Mouse (Mus musculus) forebrain, embryonic 10.5 days (tissue): ENCODE results near the gene Tcirg1. TPM values are rescaled to one million over a fixed set of nuclear protein-coding genes. Genes with fewer than 3 reads are reported as not detected.
A peak's percentile ranks its signal among the peaks of the same experiment; 100 is the strongest.

Experiments used
- DNase-seq: peaks from one replicate; pipeline ENCODE4 v3.0.0-alpha.2; 2017; ENCODE audit warnings: low spot score; ENCODE audit errors: extremely low spot score
- H3K27ac ChIP-seq: fragments of 300-500 bp; sonication (generic); 2 replicates; pipeline ENCODE4 v1.5.1; 2016; ENCODE audit warnings: mild to moderate bottlenecking
- H3K27me3 ChIP-seq: fragments of 300-500 bp; sonication (generic); 2 replicates; pipeline ENCODE4 v1.6.1; 2016; ENCODE audit warnings: mild to moderate bottlenecking; ENCODE audit not compliant: poor library complexity, severe bottlenecking
- H3K36me3 ChIP-seq: fragments of 300-500 bp; sonication (generic); replicated peaks from 2 replicates; pipeline ENCODE4 v1.6.1; 2016; ENCODE audit warnings: mild to moderate bottlenecking, moderate library complexity
- H3K4me1 ChIP-seq: fragments of 300-500 bp; sonication (generic); 2 replicates; pipeline ENCODE4 v1.6.1; 2016
- H3K4me3 ChIP-seq: fragments of 300-500 bp; sonication (generic); 2 replicates; pipeline ENCODE4 v1.5.1; 2016; ENCODE audit warnings: mild to moderate bottlenecking, moderate library complexity
- H3K9me3 ChIP-seq: fragments of 300-500 bp; sonication (generic); 2 replicates; pipeline ENCODE4 v1.6.1; 2016; ENCODE audit warnings: mild to moderate bottlenecking, moderate library complexity
- WGBS: fragments of 180-500 bp; shearing (Covaris S2); methylation state at CpG from one replicate; pipeline ENCODE4 v1.1.7; 2016; 5-methylcytosine and 5-hydroxymethylcytosine counted together
- polyA plus RNA-seq: library from polyadenylated mRNA; unstranded; fragments of >200 nt; fragmentation: Nextera tagmentation; extraction: Ambion mirVana; gene quantifications from 2 replicates; pipeline ENCODE4 v1.2.1, GENCODE M21; 2016

Tcirg1 gene
- polyA plus RNA-seq, 1 experiment from 2014 or later = 17.9 TPM

DNA sequence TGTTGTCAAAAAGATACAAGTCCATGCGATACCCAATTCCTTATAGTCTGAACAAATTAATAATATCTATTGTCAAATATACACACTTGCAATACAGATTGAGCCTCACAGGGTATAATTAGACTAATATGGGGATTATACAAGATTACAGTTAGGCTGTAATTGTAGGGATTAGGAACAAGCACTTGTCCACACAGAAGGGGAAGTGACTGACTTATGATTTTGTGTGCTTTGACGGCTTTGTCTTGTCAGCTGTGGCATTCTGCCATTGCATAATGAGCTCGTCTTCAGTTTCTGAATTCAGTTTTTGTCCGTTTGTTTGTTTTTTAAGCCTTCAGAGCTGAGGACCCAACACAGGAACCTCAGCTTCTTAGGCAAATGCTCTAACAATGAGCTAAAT lies 24.7 kb downstream of the Tcirg1 start:
- DNase-seq = no peak
- Histone ChIP-seq H3K27ac (no peak overlapping the region), H3K36me3 (peaks cover 48% of the 10 kb centered on the region), H3K4me3 (no peak overlapping the region), H3K9me3 (no peaks in the 10 kb centered on the region), H3K27me3 (no peaks in the 10 kb centered on the region), H3K4me1 (no peaks in the 10 kb centered on the region)
- WGBS = 80% methylated on average over 4 of the region's 4 CpGs

- Histone ChIP-seq H3K27me3 (no peaks in the 10 kb centered on the region), H3K4me1 (no peaks in the 10 kb centered on the region), H3K36me3 (peaks cover 43% of the 10 kb centered on the region), H3K9me3 (no peaks in the 10 kb centered on the region), H3K4me3 (no peak overlapping the region), H3K27ac (no peak overlapping the region)
- DNase-seq = no peak
- 90% methylated on average over 6 of the region's 6 CpGs for WGBS
Observed at GRCm38 (mm10) chr19:3880054-3880848, 26.7 kb downstream of the Tcirg1 start.

DNA sequence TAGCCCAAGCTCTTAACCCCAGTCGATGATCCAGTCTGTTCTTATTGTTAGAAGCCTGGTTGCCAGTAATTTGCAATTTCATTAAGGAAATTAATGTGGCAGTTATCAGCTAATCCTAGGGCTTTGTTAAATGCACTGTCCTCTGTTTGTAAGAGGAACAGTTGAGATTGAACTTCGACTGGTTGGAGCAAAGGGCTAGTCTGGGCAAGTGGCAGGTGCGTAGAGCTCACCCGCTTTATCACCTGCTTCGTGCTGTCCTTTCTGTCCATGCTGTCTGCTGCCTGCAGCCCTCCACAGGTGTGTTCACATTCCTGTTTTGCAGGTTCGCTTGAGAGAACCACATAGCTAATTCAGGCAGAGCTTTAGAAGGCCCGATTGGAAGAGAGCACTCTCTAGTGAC lies 31.9 kb downstream of the Tcirg1 start:
- no peaks in the 10 kb centered on the region for H3K9me3 ChIP-seq
- no peak overlapping the region for H3K4me3 ChIP-seq
- DNase-seq = no peak
- no peaks in the 10 kb centered on the region; the same call in 1 of the 2 replicates for H3K4me1 ChIP-seq
- 84% methylated on average over 7 of the region's 7 CpGs for WGBS
- H3K27me3 ChIP-seq = no peaks in the 10 kb centered on the region
- H3K36me3 ChIP-seq = peaks cover 30% of the 10 kb centered on the region
- H3K27ac ChIP-seq = no peak overlapping the region

GRCm38 (mm10) chr19:3872373-3872772 lies 34.6 kb downstream of the Tcirg1 start:
- Histone ChIP-seq H3K36me3 (peaks cover 23% of the 10 kb centered on the region), H3K9me3 (no peaks in the 10 kb centered on the region), H3K27me3 (no peaks in the 10 kb centered on the region), H3K27ac (no peak overlapping the region), H3K4me3 (no peak overlapping the region), H3K4me1 (no peaks in the 10 kb centered on the region; the same call in 1 of the 2 replicates)
- no peak for DNase-seq
- WGBS = 93% methylated on average over 4 of the region's 4 CpGs

DNA sequence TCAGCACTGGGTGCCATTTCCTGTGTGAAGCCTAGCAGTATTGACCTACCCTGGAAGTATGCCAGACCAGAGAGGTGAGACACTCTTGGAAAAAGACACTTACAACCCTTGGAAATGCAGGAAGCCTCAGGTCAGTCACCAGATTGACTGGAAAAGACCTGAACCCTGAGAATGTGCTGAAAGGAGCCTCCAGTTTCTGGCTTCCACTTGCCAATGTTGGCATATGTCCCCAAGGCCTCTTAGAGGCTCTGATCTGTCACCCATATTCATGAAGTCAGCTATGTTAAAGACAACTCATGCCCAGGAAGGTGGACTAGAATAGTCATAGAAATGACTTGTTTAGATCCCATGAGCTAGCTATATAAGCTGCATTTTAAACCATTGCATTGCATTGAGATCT lies 35.5 kb downstream of the Tcirg1 start:
- no peak for DNase-seq
- H3K27ac ChIP-seq = no peak overlapping the region
- H3K27me3 ChIP-seq = no peaks in the 10 kb centered on the region
- H3K4me3 ChIP-seq = no peak overlapping the region
- H3K9me3 ChIP-seq = peaks cover 5% of the 10 kb centered on the region; the same call in 1 of the 2 replicates
- H3K36me3 ChIP-seq = peaks cover 24% of the 10 kb centered on the region
- no peaks in the 10 kb centered on the region; the same call in 1 of the 2 replicates for H3K4me1 ChIP-seq

DNA sequence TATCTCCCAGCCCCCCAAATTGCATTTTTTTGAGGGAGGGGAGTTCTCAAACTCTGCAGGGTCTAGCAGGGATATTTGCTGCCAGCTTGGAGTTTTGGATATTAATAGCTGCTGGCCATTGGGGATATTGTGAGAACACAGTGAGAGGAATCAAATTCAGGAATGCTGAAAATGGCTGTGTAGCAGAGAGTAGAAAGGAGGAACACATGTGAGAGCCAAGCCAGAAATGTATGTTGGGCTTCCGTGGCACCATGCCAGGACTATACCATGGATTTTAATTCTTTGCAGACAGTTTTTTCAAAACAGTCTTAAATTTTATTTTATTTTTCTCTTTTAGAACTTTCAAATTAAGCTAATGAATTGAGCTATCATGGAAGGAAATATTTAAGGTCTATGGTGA lies 38.6 kb downstream of the Tcirg1 start:
- H3K9me3 ChIP-seq = peaks cover 14% of the 10 kb centered on the region; the same call in 1 of the 2 replicates
- H3K27me3 ChIP-seq = no peaks in the 10 kb centered on the region
- H3K4me1 ChIP-seq = no peaks in the 10 kb centered on the region; the same call in 1 of the 2 replicates
- H3K36me3 ChIP-seq = peaks cover 41% of the 10 kb centered on the region
- no peak overlapping the region for H3K27ac ChIP-seq
- no peak for DNase-seq
- WGBS = 89% methylated on average over 1 of the region's 1 CpGs
- H3K4me3 ChIP-seq = no peak overlapping the region

- no peak for DNase-seq
- Histone ChIP-seq H3K27ac (no peak overlapping the region), H3K27me3 (no peaks in the 10 kb centered on the region), H3K9me3 (peaks cover 14% of the 10 kb centered on the region; the same call in 1 of the 2 replicates), H3K4me1 (no peaks in the 10 kb centered on the region), H3K4me3 (no peak overlapping the region), H3K36me3 (peaks cover 52% of the 10 kb centered on the region)
- 84% methylated on average over 2 of the region's 2 CpGs for WGBS
Observed at GRCm38 (mm10) chr19:3864960-3865359, 42.0 kb downstream of the Tcirg1 start.

DNA sequence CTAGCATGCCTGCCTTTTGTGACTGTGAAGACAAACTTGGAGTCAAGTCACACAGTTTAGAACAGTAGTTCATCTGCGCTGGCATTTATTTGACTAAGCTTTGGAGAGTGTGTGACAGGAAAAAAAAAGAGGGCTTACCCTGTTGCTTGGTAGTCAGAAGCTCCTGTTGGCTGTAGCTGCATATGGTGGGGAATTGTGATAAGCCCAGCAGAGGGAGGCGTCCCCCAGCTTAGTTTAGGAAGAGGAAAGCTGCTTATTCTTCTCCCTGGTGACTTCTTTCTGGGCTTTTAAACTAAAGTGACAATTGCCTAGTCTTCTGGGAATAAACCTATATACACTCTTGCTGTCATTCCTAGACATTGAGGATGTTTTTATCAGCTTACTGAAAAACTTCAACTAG lies 44.2 kb downstream of the Tcirg1 start:
- Histone ChIP-seq H3K9me3 (peaks cover 14% of the 10 kb centered on the region; the same call in 1 of the 2 replicates), H3K27me3 (no peaks in the 10 kb centered on the region), H3K36me3 (peaks cover 53% of the 10 kb centered on the region), H3K27ac (no peak overlapping the region), H3K4me3 (no peak overlapping the region), H3K4me1 (no peaks in the 10 kb centered on the region)
- 88% methylated on average over 2 of the region's 2 CpGs for WGBS
- DNase-seq = no peak

- no peak for DNase-seq
- peaks cover 27% of the 10 kb centered on the region for H3K4me1 ChIP-seq
- H3K27me3 ChIP-seq = no peaks in the 10 kb centered on the region
- 82% methylated on average over 3 of the region's 3 CpGs for WGBS
- peaks cover 30% of the 10 kb centered on the region for H3K36me3 ChIP-seq
- H3K9me3 ChIP-seq = no peaks in the 10 kb centered on the region
- no peak overlapping the region for H3K27ac ChIP-seq
- H3K4me3 ChIP-seq = no peak overlapping the region
Observed at GRCm38 (mm10) chr19:3857220-3857619, 49.7 kb downstream of the Tcirg1 start.

DNA sequence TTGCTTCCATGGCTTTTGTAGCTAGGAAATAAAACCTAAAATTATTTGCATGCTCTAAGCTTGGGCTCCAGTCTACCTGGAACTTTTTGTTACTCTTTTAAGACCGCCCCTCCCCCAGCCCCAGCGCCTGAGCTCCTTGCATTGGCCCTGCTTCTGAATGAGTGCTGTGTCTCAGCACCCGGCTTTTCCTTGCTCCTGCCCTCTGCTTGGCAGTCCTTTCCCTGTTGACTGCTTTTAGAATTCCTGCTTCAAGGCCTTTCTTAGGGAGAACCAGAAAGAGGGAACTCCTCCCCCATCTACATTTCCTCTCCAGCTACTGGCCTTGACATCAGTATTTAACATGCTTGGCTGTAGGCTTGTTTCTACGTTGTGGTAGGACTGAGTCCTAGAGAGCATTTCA lies 51.3 kb downstream of the Tcirg1 start:
- no peak for DNase-seq
- Histone ChIP-seq H3K4me3 (peak overlapping the region; percentile 19; the same call in 1 of the 2 replicates), H3K27ac (no peak overlapping the region), H3K9me3 (no peaks in the 10 kb centered on the region), H3K36me3 (peaks cover 19% of the 10 kb centered on the region), H3K27me3 (no peaks in the 10 kb centered on the region), H3K4me1 (peaks cover 36% of the 10 kb centered on the region)
- 17% methylated on average over 4 of the region's 4 CpGs for WGBS

DNA sequence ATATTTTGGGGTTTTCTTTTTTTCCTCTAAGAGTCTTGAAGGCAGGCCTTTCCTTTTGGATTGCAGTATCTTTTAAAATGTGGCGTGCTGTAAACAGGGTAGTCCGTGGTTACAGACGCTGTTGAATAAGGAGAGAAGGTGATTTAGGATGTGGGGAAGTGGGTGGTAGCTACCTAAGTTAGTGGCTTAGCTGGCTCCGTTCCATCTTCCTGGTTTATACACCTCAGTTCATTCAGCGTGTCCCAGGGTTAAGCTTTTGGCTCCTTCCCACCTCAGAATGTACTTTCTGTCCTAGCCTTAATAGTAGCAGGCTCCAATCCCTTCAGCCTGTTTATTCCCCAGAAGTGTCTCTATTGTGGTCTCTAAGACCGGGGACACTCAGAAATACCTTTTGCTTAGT lies 51.8 kb downstream of the Tcirg1 start:
- H3K36me3 ChIP-seq = peaks cover 18% of the 10 kb centered on the region
- DNase-seq = no peak
- WGBS = 73% methylated on average over 6 of the region's 6 CpGs
- peaks cover 41% of the 10 kb centered on the region for H3K4me1 ChIP-seq
- no peaks in the 10 kb centered on the region for H3K9me3 ChIP-seq
- no peaks in the 10 kb centered on the region for H3K27me3 ChIP-seq
- H3K4me3 ChIP-seq = peak overlapping the region; percentile 19; the same call in 1 of the 2 replicates
- no peak overlapping the region for H3K27ac ChIP-seq

DNA sequence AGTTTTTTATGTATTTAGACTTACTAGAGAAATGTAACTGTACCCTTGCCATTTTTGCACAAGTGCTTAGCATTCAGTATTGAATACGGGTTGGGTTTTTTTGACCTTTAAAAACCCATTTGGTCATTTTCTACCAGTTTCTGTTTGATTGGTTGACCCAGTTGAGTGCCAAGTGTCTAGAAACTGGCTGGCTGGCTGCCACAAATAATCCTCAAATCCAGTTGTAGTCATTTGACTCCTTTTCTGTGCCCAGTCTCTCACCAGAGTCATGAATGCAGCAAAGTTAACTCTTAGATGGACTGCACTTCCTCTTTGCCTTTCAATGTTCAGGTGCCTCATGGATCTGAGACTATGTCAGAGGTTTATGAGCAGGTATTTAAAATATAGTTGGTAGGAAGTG lies 53.0 kb downstream of the Tcirg1 start:
- H3K4me3 ChIP-seq = no peak overlapping the region
- WGBS = 93% methylated on average over 1 of the region's 1 CpGs
- no peak overlapping the region for H3K27ac ChIP-seq
- peaks cover 48% of the 10 kb centered on the region for H3K4me1 ChIP-seq
- peaks cover 15% of the 10 kb centered on the region for H3K36me3 ChIP-seq
- H3K9me3 ChIP-seq = no peaks in the 10 kb centered on the region
- no peaks in the 10 kb centered on the region for H3K27me3 ChIP-seq
- DNase-seq = no peak

GRCm38 (mm10) chr19:3853121-3853520 lies 53.8 kb downstream of the Tcirg1 start:
- Histone ChIP-seq H3K9me3 (no peaks in the 10 kb centered on the region), H3K4me3 (peak overlapping the region; percentile 88), H3K27me3 (no peaks in the 10 kb centered on the region), H3K36me3 (peaks cover 15% of the 10 kb centered on the region), H3K4me1 (peaks cover 48% of the 10 kb centered on the region), H3K27ac (no peak overlapping the region)
- DNase-seq = no peak
- 93% methylated on average over 10 of the region's 10 CpGs for WGBS
